Mouse (Mus musculus) testis, adult 2 months (tissue): ENCODE results near the gene Ddost. TPM values are rescaled to one million over a fixed set of nuclear protein-coding genes. Genes with fewer than 3 reads are reported as not detected.

Experiments
- H3K27ac ChIP-seq: fragments of 200-500 bp; 2 replicates; pipeline ENCODE4 v1.5.1; 2012; ENCODE audit warnings: low read depth, low read length; ENCODE audit not compliant: control insufficient read depth, insufficient read depth
- H3K27me3 ChIP-seq: fragments of 200-500 bp; 2 replicates; pipeline ENCODE4 v1.6.1; 2012; ENCODE audit warnings: mild to moderate bottlenecking, low read length, moderate library complexity; ENCODE audit not compliant: control insufficient read depth, insufficient read depth
- H3K36me3 ChIP-seq: fragments of 200-500 bp; 2 replicates; pipeline ENCODE4 v1.6.1; 2012; ENCODE audit warnings: mild to moderate bottlenecking, low read length; ENCODE audit not compliant: control insufficient read depth, insufficient read depth
- H3K4me1 ChIP-seq: fragments of 200-500 bp; 2 replicates; pipeline ENCODE4 v1.6.1; 2012; ENCODE audit warnings: low read length; ENCODE audit not compliant: control insufficient read depth, insufficient read depth
- H3K4me3 ChIP-seq: fragments of 200-500 bp; 2 replicates; pipeline ENCODE4 v1.5.1; 2012; ENCODE audit warnings: low read depth, mild to moderate bottlenecking, low read length, moderate library complexity, mixed read lengths; ENCODE audit not compliant: control insufficient read depth
- CTCF ChIP-seq: fragments of 200-500 bp; IDR thresholded peaks from 2 replicates; pipeline ENCODE4 v1.5.1; 2012; ENCODE audit warnings: low read depth, mild to moderate bottlenecking, inconsistent platforms, low read length, moderate library complexity; ENCODE audit not compliant: control insufficient read depth, insufficient read depth, insufficient replicate concordance
- POLR2A ChIP-seq: fragments of 200-500 bp; IDR thresholded peaks from 2 replicates; pipeline ENCODE4 v1.6.1; 2012; ENCODE audit warnings: low read depth, mild to moderate bottlenecking, inconsistent platforms, low read length, moderate library complexity; ENCODE audit not compliant: control insufficient read depth
- polyA plus RNA-seq: library from polyadenylated mRNA; depleted of rRNA; stranded (reverse); fragments of >200 nt; gene quantifications from 2 replicates; pipeline ENCODE4 v1.2.3, GENCODE M21; 2012; rRNA removed

Ddost gene
- polyA plus RNA-seq, 1 experiment: 177 TPM

- no peaks in the 10 kb centered on the region for H3K4me1 ChIP-seq
Measured at GRCm38 (mm10) chr4:138352692-138353091, 48.2 kb downstream of the Ddost start.

GRCm38 (mm10) chr4:138353438-138354171 is 49.1 kb downstream of the Ddost start:
- Histone ChIP-seq H3K27ac (no peak overlapping the region), H3K4me3 (no peak overlapping the region), H3K27me3 (no peaks in the 10 kb centered on the region), H3K36me3 (no peaks in the 10 kb centered on the region), H3K4me1 (no peaks in the 10 kb centered on the region)
- no peak for TF ChIP-seq CTCF
- no peak for TF ChIP-seq POLR2A

More at GRCm38 (mm10) chr4:138352692-138353091, 48.2 kb downstream of the Ddost start:
- H3K27ac ChIP-seq: no peak overlapping the region
- no peak overlapping the region for H3K4me3 ChIP-seq
- TF ChIP-seq CTCF (no peak), POLR2A (no peak)
- H3K27me3 ChIP-seq: no peaks in the 10 kb centered on the region
- H3K36me3 ChIP-seq: no peaks in the 10 kb centered on the region

DNA sequence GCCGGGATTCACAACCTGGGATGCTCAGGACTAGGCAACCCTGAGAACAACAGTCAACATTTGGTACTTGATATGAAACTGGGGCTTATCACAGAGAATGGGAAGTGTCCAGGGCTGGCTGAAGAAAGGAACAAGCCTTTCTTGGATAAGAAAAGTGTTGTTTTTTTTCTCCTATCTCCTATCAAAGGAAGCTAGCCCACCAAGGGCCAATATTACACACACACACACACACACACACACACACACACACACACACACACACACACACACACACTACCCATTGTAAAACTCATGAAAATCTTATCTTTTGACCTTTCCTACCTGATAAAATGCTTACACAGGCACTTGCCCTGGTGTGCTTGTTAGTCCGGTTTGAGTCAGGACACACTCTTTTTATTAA is 51.0 kb downstream of the Ddost start:
- Histone ChIP-seq H3K4me1 (no peaks in the 10 kb centered on the region), H3K4me3 (no peak overlapping the region), H3K27ac (no peak overlapping the region), H3K27me3 (no peaks in the 10 kb centered on the region), H3K36me3 (no peaks in the 10 kb centered on the region)
- no peak for TF ChIP-seq POLR2A
- no peak for TF ChIP-seq CTCF

DNA sequence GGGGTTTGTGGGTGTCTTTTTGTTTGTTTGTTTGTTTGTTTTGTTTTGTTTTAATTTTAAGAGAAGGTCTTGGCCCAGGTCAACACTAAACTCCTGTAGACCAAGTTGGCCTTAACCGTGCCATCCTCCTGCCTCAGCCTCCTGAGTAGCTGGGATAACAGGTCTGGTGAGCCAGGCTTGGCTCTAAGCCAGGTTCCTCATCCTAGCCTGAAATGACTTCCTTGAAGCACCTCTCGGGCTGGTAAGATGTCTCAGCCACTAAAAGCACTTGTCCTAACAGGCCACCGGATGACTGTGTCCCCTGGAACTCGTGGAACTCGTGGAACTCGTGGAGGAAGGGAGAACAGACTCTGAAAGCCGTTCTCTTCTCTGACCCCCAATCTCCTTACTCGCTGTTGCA is 51.6 kb downstream of the Ddost start:
- H3K4me3 ChIP-seq: no peak overlapping the region
- no peaks in the 10 kb centered on the region for H3K4me1 ChIP-seq
- H3K27ac ChIP-seq: no peak overlapping the region
- H3K27me3 ChIP-seq: no peaks in the 10 kb centered on the region
- TF ChIP-seq CTCF: no peak
- no peak for TF ChIP-seq POLR2A
- no peaks in the 10 kb centered on the region for H3K36me3 ChIP-seq

GRCm38 (mm10) chr4:138356551-138356950 is 52.0 kb downstream of the Ddost start:
- TF ChIP-seq POLR2A (no peak), CTCF (no peak)
- Histone ChIP-seq H3K27me3 (no peaks in the 10 kb centered on the region), H3K4me1 (no peaks in the 10 kb centered on the region), H3K27ac (no peak overlapping the region), H3K4me3 (no peak overlapping the region), H3K36me3 (no peaks in the 10 kb centered on the region)

DNA sequence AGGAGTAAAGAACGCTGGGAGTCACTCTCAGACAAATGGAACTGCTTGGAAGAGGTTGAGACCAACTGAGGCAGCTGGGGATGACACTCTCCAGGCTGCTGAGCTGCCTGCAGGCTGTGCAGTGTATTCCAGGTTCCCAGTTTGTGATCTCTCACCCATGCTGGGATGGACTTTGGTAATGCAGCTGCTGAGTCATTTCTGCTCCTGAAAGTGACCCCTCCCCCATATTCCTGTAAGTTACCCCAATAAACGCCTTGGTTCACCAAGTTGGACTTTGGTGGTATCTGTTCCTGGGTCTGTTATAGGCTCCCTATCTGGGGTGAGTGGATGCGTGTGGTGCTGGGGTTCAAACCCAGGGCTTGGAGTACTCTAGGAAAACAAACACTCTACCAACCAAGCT is 53.6 kb downstream of the Ddost start:
- no peaks in the 10 kb centered on the region for H3K4me1 ChIP-seq

DNA sequence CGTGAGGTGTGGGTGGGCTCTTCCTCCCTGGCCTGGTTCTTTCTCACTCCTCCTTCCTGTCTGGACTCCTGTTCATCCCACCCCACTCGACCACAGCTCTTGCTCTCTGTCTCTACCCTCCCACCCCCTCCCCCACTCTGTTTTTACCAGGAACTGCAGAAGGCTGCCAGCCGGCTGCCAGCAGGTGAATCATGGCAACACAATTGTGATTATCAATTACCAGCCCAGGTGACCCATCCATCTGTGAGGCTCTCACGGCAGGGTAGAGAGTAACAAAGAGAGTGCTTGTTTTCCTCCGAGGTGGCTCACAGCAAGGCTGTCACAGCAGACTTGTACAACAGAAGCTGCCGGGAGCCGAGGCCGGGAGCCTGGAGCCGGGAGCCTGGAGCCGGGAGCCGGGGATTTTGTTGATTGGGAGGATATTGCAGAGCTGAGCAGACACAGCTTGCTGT is 56.9 kb downstream of the Ddost start:
- Histone ChIP-seq H3K27me3 (no peaks in the 10 kb centered on the region), H3K36me3 (no peaks in the 10 kb centered on the region), H3K4me1 (no peaks in the 10 kb centered on the region), H3K27ac (no peak overlapping the region), H3K4me3 (no peak overlapping the region)
- TF ChIP-seq CTCF (no peak), POLR2A (no peak)

More for the DNA sequence above, 53.6 kb downstream of the Ddost start:
- no peak for TF ChIP-seq CTCF
- TF ChIP-seq POLR2A: no peak
- no peak overlapping the region for H3K27ac ChIP-seq
- H3K36me3 ChIP-seq: no peaks in the 10 kb centered on the region
- no peak overlapping the region for H3K4me3 ChIP-seq
- H3K27me3 ChIP-seq: no peaks in the 10 kb centered on the region

Other genes starting within 250 kb of the Ddost start
- 14.7 and 17.1 TPM in 2 replicates for gene Hp1bp3, start 88.4 kb upstream of the Ddost start, polyA plus RNA-seq
- 1.1 TPM in 2 replicates for gene Sh2d5, start 54.3 kb upstream of the Ddost start, polyA plus RNA-seq
- gene Kif17, start 54.3 kb upstream of the Ddost start, polyA plus RNA-seq: 224 and 276 TPM in 2 replicates
- 134 and 160 TPM in 2 replicates for gene Pink1, start 21.6 kb downstream of the Ddost start, polyA plus RNA-seq
- 0.13 and 0.61 TPM in 2 replicates for gene Cda, start 63.3 kb downstream of the Ddost start, polyA plus RNA-seq
- gene Fam43b, start 91.8 kb downstream of the Ddost start, polyA plus RNA-seq: not detected in 2 replicates
- 54.2 and 74.1 TPM in 2 replicates for gene Mul1, start 129.9 kb downstream of the Ddost start, polyA plus RNA-seq
- gene Camk2n1, start 149.6 kb downstream of the Ddost start, polyA plus RNA-seq: 34.4 and 38.9 TPM in 2 replicates